Mouse (Mus musculus) G1E-ER4 (cell line): ENCODE data around the gene Ascl2. TPM values are rescaled to one million over a fixed set of nuclear protein-coding genes. Genes with fewer than 3 reads are reported as not detected.

ENCODE experiments used
- GATA1 ChIP-seq: IDR thresholded peaks from one replicate; pipeline ENCODE4 v1.8.0; 2012; ENCODE audit warnings: low read length, inconsistent platforms
- polyA plus RNA-seq: library from polyadenylated mRNA; stranded (reverse); fragments of >175 nt; gene quantifications from 2 replicates; pipeline ENCODE4 v1.2.3, GENCODE M21; 2012

The Ascl2 gene
- polyA plus RNA-seq, 1 experiment, result 0.03 TPM

DNA sequence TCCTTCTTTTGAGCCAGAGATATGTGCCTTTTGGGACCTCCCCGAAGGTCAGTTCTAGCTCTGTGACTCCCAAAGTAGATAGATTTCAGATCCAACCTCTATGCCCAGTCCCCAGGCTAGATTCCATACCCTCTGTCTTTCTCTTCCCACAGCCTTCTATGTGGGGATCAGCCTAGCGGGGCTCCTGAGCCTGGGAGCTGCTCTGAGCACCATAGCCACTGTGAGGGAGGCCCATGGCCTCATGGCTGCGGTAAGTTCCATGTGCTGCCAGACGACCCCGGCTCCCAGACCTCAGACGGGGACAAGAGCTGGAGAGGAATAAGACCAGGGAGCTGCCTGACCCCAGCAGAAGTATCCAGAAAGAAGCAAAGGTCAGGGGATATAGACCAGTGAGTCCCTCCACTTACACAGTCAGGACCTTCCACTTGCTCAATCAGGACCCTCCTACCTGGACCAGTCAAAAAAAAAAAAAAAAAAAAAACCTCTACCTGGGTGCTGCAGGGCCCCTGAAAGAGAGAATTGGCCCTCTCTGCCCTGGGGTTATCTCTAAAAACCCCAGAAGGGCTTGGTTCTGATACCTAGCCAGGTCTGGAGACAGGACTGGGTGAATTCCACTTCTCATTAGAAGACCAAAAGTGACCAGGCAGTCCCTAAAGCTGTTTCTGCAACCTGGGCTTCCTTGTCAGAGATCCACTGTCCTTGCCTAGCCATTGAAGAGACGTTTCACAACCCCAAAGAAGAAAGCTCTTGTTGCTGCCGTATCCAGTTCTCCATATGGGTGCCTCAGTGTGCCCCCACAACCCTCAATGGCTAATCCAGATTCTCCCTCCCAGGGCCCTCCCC, 37.9 kb upstream of the Ascl2 start:
- no peak for TF ChIP-seq GATA1

DNA sequence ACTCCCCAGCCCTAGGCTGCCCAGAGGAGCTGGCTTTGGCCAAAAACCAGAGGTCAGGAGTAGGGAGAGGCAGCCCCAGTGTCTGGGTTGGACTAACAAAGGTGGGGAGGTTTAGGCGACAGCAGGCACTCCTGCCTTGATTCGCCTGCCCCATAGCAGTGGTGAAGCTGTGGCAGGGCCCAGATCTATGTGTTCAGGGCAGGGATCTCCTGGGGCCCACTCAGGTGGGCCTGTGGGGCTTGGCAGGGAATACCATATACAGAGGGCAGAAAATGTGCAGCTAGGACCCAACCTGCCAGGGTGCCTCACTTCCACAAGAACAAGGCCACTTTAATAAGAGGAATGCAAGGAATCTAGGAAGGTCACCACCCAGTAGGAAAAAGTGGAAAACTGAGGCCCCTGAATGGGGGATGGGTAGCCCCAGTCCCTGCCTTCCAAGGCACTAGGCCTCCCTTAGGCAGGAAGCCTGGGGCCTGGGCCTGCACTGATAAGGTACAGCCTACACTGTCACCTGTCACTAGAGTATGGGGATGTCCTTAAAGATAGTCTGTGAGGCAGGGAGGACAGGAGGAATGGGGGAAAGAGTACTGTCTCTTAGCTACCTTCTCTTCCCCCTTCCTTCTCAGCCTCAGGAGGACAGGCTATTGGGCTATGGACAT, 37.2 kb upstream of the Ascl2 start:
- TF ChIP-seq GATA1, result peak; percentile 64

DNA sequence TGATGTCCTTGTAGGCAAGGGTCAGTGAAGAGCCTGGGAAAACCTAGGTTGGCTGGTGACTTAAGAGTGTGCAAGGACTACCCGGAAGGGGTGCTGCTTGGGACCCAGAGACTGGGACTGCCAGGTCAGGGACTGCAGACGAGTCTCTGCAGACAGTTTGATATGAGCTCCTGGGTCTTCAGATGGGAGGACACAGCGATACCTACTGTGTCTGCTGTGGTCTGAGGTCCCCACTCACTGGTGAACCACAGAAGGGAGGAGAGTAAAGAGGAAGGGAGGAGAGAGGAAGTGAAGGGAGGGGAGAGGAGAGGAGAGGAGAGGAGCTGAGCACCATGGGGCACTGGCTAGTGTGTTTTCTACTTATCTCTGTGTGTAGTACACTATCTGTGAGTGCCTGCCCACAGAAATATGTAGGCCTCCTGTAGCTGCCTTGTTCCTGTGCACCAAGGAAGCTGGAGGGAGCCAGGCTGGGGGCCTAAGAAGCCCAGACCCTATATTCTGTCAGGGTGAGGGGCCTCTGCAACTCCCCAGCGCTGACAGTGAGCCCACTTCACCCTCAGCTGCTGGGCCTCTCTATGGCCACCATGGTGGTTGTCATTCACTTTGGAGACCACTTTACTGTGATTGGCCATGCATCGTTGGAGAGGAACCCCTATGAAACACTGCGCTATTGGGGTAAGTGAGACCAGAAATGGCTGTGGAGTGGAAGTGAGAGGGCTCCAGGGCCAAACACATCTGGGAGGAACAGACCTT, 36.5 kb upstream of the Ascl2 start:
- TF ChIP-seq GATA1, result peak; percentile 35

DNA sequence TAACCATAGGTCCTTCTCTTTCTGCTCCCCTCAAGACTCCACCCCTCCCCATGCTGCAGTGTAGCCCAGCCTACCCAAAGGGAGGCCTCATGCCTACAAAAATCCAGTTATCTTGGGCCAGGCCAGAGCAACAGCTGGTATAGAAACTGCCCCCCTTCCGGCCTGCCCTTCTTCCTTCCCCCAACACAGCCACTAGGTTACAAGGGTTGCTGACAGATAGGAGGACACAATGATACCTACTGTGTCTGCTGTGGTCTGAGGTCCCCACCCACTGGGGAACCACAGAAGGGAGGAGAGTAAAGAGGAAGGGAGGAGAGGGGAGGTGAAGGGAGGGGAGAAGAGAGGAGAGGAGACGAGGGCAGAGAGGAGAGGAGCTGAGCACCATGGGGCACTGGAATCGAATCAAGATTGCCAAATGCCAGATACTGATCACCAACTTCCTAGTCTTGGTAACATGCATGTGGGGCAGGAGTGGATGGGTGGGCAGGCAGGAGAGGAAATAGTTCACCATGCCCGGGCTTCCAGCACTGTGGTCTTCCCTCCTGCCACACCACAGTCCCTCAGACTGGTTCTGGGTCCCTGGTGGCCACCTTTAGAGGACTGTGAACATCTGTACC, 35.8 kb upstream of the Ascl2 start, which contains the start of gene Tspan32:
Tspan32 (plus strand) TSS at position 320 of the 617 bp plus-strand sequence.
- peak; percentile 49 for TF ChIP-seq GATA1

DNA sequence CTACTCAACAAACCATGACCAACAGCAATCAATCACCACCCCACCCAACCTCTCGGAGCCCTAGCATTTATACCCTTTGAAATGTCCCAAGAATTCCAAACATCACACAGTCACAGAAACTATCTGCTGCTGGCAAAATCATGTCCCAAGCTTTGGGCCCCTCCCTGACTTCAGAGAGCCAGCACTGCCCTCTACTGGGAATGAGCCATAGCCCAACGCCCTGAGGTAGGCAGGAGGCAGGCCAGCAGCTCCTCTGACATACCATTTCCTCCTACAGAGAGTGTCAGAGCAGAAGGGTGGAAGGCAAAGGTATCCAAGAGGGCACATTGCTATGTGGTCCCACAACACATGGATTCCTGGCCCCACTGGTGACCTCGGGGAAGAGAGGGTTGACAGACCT, 33.6 kb upstream of the Ascl2 start:
- TF ChIP-seq GATA1, result no peak

DNA sequence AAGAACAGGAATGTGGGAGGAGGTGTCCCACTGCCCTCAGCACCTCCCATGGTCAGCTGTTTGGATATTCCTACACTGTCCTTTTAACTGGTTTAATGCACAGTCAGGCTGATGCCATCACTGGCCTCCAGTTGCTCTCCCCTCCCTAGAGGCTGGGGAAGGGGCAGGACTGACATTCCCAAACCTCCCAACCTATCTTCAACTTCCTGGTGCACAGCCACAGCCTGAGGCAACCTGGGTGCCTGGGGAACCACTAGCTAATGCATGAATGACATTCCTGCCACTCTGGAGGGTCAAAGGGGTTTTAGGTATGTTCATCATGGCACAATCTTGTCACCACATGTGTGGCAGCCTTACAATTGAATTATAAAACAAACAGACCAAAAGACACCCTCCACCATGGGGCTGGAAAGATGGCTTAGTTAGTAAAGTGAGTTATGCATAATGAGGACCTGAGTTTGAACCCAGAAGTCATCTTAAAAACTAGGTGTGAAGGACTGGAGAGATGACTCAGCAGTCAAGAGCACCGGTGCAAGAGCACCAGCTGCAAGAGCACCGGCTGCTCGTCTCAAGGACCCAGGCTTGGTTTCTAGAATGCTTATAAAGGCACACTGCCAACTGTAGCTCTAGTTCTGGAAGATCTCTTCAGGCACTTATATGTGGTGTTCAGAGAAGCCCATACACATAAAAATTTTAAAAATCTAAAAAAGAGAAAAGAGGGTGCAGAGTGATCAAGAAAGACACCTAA, 28.5 kb upstream of the Ascl2 start:
- TF ChIP-seq GATA1, result no peak

DNA sequence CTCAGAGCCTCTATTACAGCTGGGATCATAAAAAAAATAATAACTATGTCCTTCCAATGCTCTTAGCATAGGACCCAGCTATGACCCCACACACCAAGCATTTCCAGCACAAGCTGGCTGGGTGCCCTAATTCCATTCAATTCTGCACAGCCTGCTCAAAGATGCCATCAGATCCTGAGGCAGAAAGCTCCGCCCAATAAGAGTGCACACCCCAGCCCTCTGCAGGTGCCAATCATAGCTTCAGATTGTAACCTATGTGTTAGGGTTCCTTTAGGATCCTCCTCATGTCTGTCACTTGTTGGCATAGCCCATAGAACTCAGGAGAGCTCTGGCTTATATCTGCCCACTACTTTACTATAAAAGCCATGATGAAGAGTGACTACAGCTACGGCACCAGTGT, 27.9 kb upstream of the Ascl2 start:
- TF ChIP-seq GATA1, result no peak

DNA sequence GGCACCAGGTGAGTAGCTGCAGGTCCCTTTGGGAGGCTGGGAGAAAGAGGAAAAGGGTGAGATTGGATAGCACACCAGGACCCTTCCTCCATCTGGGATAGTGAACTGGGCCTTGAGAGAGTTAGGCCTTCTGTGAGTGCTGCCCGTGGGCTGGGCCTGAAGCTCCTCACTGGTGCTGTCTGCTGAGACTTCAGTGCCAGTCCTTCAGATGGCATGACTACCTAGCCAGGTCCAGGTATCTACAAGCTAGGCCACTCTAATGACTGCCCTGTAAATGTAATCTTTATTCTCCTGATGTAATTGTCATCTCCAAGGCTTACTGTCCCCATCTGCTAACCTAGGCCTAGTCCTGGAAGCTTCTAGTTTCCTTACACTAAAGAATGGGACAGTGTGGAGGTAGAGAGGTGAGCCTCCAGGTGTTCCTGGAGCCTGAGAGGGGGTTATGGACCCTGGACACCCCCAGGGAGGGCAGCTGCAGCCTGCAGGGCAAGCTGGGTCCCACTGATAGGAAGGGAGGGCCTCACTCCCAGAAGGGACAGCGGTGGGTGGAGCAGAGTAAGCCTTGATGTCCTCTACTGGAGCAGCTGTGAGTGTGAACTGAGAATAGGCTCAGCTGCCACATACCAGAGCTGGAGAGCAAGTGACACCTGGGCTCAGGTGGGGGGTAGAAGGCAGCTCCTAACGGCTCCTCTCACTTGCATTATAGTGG, 26.7 kb upstream of the Ascl2 start:
- no peak for TF ChIP-seq GATA1

DNA sequence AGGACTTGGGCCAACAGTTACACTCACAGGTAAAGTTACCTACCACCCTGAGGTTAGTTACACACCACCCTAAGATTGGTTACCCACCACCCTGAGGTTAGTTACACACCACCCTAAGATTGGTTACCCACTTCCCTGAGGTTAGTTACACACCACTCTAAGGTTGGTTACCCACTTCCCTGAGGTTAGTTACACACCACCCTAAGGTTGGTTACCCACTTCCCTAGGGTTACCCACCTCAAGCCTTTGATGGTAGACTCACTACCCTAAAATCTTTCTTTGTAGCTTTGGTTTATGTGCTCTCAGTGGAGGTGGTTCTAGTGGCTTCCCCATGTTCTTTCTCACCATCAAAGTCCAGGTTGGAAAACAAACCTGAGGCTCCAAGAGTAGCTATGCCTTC, 25.9 kb upstream of the Ascl2 start:
- no peak for TF ChIP-seq GATA1

DNA sequence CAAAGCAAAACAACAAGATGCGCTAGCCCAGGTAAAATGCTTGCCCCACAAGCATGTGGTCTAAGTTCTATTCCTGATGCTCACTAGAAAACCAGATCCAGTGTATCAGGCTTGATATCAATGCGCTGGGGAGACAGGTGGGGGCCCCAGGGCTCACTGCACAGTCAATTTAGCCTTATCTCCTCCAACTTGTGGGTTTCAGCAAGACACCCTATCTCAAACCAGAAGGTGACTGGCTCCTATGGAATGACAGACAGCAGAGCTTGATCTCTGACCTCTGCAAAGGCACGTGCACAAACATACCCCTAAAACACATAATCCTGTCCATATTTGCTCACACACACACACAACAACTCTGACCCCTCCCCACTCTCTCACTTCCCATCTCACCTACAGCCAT, 18.7 kb upstream of the Ascl2 start:
- TF ChIP-seq GATA1, result peak; percentile 12

DNA sequence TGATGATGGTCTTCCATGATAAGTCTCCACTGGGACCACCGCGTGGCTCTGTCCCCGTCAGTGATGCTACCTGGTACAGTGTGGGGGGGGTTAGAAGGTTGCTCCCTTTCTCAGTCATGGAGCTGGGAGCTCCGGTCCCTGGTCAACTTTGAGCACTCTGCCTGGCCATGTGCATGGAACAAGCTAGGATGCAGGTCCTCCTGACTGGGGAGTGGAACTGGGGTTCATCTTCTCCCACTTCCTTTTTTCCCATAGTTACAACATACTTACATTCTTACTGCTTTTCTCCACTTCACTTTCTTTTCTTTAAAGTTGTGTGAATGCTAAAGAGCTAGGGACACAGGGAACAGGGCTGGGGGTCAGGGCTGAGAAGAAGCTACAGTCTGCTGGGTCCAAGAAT, 16.1 kb upstream of the Ascl2 start:
- no peak for TF ChIP-seq GATA1

DNA sequence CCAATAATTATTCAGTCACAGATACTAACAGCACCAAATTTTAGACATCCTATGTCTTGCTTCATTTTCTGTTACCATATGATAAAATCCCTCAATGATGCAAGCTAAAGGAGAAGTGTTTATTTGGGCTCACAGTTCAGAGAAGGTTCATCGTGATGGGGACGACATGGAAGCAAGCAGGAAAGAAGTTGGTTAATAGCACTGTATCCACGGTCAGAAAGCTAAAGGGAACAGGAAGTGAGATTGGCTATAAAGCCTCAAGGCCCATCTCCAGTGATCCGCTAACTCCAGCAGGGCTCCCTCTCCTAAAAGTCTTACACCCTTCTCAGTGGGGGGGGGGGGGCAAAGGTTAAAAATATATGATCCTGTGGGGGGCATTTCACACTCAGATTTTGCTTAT, 12.8 kb upstream of the Ascl2 start:
- TF ChIP-seq GATA1, result no peak

DNA sequence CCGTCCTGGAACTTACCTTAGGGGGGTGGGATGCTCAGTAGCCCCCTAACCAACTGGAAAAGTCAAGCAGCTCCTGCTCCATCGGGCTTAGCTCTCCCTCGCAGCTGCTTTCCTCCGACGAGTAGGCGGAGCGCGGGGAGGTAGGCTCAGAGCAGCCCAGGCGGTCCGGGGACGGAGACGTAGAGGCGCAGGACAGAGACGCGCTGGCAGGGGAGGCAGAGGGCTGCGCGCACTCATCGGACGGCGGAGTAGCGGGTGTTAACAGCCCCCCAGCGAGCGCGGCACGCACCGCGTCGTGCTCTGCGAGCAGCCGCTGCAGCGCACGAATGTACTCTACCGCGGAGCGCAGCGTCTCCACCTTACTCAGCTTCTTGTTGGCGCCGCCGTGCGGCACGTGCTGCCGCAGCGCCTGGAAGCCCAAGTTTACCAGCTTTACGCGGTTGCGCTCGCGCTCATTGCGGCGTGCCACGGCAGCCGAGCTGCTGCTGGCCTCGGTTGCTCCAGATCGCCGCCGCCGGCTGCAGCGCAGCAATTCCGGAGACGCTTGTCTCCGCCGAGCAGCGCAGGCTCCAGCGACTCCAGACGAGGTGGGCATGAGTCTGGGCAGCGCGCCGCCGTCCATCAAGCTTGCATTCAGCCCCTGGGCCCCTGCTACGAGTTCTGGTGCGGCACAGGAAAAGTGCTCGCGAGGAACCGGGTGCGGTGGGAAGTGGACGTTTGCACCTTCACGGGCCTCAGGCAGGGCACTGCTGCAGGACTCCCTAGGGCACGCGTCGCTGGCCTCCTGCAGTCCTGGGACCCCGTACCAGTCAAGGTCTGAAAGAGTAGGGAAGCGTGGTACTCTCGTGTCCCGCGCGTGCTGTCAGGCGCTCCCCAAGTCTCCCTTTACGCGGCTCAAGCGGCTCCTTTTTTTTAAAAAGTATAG, 918 bp downstream of the Ascl2 start:
- no peak for TF ChIP-seq GATA1
